Mouse (Mus musculus) adrenal gland, adult 18-20 months (tissue): ENCODE results near the gene Lbhd2. TPM values are rescaled to one million over a fixed set of nuclear protein-coding genes. Genes with fewer than 3 reads are reported as not detected.
A peak's percentile ranks its signal among the peaks of the same experiment; 100 is the strongest.

Source experiments
- DNase-seq, 2 experiments: peaks; one replicate each; pipeline ENCODE4 v3.0.0; 2021 to 2022; ENCODE audit warnings: low spot score in 2 of 2
- total RNA-seq, 2 experiments: library from RNA; stranded (reverse); gene quantifications; 1 replicate in 1 of 2; 2 replicates in 1 of 2; pipeline ENCODE4 v1.2.3; 2021

Gene Lbhd2
- total RNA-seq, 2 experiments from 2014 or later, result not detected

- DNase-seq, result peak; percentile 73 to 78
Measured at GRCm38 (mm10) chr12:111401454-111402184, 5.0 kb upstream of the Lbhd2 start.

DNA sequence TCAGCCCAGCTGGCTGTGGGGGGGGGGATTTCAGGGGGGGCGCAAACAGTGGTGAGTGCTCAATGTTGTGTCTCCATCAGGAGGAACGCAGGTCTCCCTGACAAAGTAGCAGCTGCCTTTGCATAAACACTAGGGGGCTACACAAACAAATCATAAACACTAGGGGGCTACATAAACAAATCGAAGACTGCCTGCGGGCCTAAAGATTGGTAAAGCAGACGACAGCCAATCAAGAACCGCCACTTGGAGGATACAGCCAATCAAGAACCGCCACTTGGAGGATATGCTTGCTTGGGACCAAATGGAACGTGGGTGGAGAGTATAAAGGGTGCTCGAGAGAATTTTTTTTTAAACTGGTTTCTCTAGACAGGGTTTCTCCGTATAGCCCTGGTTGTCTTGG, 1.7 kb upstream of the Lbhd2 start:
- no peak for DNase-seq

- no peak for DNase-seq
Measured at GRCm38 (mm10) chr12:111409583-111409982, 3.0 kb downstream of the Lbhd2 start.

DNA sequence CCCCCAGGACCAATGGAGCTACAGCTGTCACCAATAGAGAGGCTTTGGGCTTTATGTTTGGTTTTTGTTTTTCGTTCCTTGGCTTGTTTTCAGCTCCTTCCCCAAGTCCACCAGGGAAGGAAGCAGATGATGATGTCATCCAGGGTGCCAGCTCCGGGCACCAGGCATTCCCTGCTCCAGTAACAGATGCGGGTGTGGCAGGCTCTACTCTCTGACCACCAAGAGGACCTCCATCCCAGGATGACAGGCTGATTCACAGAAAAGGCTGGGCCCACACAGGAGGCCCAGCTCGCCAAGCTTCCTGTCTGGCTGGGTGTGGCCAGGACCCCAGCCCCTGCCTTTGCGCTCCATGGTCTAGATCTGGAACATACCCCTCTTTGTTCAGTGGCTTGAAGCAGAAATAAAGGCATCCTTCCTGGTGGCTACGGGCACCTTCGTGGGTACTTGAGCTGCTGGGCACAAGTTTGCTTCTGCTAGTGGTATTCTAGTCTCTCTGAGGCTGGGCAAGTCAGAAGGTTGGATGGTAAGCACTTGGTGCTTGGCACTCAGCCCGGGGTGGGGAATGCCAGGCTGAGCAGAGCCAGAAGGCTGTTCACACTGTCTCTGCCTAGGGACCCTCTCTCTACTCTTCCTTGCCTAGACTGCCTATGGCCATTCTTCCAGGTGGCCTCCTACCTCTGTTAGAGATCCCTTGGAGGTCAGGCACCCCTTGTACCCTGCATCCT, 5.2 kb downstream of the Lbhd2 start:
- DNase-seq, result no peak

DNA sequence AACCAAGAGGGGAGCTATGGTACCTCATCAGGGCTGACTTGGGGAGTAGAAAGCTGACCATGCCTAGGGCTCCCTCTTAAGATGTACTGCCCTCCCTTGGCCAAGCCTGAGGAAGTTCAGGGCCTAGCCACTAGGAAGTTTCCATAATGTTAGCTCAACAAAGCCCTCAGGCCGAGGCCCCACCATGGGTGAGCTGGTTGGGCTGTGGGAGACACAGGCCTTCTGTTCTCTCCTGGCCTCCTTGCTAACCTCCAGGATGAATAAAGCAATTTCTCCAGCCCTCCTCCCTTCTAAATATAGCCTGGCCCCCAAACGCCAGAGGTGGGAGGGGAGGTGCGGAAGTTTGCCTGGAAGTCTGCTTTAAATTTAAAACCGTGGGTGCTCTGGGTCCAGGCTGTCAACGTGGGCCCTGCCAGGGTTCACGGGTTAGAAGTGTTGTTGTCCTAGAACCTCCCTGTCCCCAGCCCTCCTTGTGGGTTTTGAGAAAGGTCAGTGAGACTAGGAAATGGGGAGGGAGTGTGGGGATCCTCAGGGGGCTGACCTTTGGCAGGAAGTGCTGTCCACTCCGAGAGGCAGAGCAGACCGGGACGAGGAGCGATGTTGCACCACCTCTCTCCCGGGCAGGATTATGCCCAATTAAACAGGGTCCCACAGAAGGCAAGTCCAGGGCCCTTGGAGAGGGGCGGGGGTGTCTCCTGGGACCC, 6.1 kb downstream of the Lbhd2 start:
- no peak for DNase-seq

- peak; percentile 88 to 91 for DNase-seq
Measured at GRCm38 (mm10) chr12:111413300-111413699, 6.7 kb downstream of the Lbhd2 start.

GRCm38 (mm10) chr12:111416921-111417779, 10.5 kb downstream of the Lbhd2 start, which contains the start of gene Exoc3l4:
Exoc3l4 (plus strand) TSS chr12:111417017.
- no peak for DNase-seq

DNA sequence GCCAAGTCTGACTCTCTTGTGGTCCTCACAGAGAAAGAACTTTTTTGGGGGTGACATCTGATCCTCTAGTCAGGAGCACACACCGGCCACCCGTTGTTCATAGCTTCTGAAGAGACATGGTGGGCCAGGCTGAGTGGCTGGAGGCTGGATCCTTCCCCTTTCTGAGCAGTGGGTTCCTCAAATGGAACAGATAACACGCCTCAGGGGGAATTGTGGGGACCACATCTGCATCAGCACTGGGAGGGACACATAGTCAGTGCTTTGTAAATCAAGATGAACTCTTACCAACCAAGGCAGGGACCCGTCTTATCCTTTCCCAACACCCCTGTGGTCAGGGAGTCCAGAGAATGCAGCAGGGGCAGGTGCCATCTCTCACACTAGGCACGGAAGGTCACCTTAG, 13.3 kb downstream of the Lbhd2 start:
- DNase-seq, result no peak

DNA sequence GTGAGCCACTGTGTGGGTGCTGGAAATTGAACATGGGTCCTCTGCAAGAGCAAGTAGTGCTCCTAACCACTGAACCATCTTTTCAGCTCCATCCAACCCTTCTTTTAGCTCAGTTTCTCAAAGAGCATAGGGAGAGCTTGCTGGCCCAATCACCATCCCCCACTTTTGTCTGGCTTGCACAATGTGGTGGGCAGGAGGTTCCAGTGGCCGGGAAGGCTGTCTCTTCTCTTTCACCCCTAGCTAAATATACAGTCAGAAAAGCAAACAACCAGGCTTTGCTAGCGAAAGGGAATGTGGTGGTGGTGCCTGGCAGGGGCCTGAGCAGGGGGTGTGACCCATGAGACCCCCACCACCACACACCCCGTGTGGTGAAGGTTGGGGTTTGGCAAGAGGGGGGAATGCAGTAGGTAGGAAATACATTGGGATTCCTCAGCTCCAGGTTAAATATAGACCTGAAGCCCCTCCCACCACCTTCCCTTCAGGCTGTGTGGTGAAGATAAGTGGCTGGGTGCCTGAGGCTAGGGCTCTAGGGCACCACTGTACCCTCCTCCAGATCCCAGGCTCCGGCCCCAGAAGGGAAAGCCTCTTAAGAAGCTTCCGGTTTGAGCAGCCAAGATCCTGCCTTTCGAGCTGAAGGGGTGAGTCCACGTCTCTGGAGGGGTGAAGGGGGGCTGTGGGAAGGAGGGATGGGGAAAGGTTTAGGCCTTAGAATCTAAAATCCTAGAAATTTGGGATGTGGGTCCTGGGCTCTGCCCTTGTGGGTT, 14.5 kb downstream of the Lbhd2 start:
- DNase-seq, result no peak

DNA sequence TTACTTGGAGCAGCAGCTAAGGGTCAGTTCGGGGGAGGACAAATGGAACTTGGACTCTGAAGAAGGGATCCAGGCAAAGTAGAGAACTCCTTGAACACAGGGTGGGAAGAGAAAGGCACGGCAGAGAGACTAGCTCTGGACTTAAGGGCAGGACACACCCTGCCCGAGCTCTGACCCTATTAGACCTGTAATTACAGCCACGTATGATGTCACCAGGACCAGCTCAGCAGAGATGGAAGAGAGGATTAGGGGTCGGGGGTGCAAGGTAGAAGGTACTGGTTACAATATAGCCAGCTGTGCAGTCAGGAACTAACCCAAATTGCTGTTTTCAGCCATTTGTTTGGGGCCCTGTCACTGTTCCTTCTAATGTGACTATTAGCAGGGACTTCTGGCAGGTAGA, 16.2 kb downstream of the Lbhd2 start:
- DNase-seq, result no peak

DNA sequence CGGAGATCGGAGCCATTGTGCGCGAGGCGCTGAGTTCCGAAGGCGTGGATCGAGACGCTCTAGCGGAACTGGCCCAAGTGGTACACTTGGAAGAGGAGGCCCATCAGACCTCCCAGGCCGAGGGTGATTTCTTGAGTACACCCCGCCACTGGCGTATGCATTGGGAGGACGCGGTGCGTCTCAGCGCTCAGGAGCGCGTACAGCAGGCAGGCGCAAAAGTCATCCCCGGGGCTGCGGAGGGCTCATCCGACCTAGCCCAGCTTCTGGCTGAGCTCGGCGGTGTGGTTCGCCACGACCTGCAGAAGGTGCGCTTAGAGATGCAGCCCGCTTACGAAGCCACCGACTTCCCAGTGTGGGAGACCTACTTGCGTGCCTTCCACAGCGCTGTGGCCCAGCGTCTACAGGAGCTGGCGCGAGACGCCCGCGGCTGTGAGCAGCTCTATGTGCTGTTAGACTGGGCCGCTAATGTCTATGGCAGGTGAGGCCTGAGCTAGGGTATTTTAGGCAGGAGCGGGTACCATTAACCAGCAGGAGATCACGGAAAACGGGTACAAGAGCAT, 17.0 kb downstream of the Lbhd2 start:
- DNase-seq, result no peak

GRCm38 (mm10) chr12:111424547-111424946, 17.9 kb downstream of the Lbhd2 start:
- DNase-seq, result no peak

- DNase-seq, result peak; percentile 83 to 86
Measured at GRCm38 (mm10) chr12:111425258-111425657, 18.6 kb downstream of the Lbhd2 start.

DNA sequence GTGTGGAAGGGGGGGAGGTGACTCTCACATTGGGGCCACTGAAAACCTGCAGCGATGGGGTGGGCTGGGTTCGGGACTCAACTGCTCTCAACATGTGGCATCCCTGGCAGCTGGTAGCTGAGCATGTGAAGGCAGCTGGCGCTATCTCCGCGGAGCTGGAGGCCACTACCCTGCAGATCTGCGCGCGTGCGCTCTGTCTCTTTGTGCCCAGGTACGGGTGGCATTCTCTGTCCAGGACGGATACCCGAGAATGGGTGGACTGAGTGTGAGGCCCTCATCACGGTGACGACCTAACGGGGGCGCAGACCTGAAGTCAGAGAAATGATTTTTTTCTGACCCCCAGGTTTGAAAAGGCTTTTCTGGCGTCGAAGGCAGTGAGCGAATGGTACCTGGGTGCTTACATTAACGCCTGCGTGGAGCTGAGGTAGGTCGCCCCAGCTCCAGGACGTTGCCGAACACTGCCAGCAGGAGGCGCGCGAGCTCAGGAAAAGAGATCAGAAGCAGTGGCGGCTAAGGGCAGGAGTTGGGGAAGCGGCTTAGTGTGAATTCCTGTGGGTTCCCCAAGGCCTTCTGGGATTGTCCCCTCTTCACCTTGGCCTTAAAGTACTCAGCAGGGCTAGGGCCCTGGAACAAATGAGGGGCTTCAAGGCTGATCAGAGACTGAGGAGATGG, 19.3 kb downstream of the Lbhd2 start:
- DNase-seq, result peak; percentile 98

DNA sequence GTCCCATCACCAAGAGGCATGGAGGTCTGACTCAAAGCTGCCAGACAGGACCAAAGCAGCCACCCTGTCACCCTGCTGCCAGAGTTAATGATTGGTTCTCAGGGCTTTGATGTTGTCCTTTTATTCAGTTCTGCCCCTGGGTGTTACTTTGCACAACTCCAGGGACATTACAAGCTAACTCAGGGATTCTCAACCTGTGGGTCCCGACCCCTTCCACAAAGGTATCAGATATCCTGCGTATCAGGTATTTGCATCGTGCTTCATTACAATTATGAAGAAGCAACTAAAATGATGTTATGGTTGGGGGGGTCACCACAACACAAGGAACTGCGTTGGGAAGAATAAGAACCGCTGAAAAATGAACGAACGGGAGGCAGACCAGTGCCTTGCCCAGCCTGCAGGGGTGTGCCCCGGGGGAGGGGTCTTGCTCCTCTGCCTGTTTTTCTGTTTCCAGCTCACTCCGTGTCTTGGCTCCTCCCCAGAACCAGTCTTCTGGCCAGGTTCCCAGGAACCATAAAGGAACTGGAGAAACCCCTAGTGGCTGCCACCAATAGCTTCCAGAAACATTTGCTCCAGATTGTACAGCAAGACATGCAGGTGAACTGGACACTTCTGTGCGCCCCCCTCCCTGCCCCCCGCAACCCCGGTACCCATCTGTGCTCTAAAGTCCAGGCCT, 21.0 kb downstream of the Lbhd2 start:
- DNase-seq, result no peak

- DNase-seq, result no peak
Measured at GRCm38 (mm10) chr12:111428364-111428763, 21.8 kb downstream of the Lbhd2 start.

DNA sequence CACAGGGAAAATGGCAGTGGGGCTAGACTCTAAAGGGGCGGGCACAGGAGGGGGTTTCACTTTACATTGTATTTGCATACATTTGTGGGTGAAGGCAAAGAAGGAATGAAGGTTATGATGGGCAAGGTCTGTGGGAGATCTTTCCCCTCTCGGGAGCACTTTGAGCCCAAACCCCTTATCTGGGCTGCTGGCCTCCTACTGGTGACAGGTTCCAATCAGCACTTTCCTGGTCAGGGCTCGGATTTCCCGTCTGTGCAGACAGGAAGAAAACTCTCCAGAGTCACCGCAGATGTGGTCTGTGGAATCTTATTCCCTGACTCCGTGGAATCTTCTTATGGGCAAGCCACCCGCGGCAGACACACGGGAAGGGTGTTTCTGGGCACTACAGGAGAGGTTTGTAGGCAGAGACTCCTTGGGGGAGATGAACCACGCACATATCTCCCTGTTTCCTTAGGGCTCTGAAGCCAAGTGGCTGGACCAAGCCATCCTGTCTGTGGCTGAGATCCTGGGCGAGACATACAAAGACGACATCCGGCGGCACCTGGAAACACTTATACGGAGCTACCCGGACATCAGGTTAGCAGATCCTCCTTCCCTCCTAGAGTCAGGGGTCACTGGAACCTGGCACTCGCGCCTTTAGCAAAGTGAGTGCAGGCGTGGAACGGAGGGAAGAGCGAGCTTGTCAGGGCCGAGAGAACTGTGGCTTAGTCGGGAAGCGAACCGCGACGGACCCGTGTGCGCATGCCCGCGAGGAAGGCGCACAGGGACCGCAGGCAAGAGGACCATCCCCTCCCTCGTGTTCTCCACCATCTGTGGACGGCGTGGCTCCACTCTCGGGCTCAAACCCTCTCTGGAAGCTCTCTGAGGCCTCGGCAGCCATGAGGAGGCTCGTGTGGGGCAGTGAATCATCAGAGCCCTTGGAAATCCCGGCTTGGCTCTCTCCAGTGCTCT, 22.6 kb downstream of the Lbhd2 start:
- peak in 1 of 2 experiments; percentile 40 for DNase-seq
